Mouse (Mus musculus) neural tube, embryonic 14.5 days (tissue): Measurements from ENCODE around the gene Fmr1. TPM values are rescaled to one million over a fixed set of nuclear protein-coding genes. Genes with fewer than 3 reads are reported as not detected.
"Not testable (repeated sequence)": the region's sequence is repeated elsewhere in the genome, so short reads cannot be mapped to it uniquely, and the experiment has no call there.

Source experiments
- ATAC-seq: fragments of 200-750 bp; cut with Nextera tagmentation; 2 replicates; pipeline ENCODE4 v1.8.0; 2017; ENCODE audit warnings: low read depth, mild to moderate bottlenecking, moderate TSS enrichment, moderate library complexity
- H3K27ac ChIP-seq: fragments of 300-500 bp; sonication (generic); 2 replicates; pipeline ENCODE4 v1.5.1; 2014; ENCODE audit warnings: low read depth, mild to moderate bottlenecking, control low read depth, low read length, moderate library complexity, mixed read lengths
- H3K27me3 ChIP-seq: fragments of 300-500 bp; sonication (generic); 2 replicates; pipeline ENCODE4 v1.6.1; 2014; ENCODE audit warnings: low read length; ENCODE audit not compliant: control insufficient read depth, insufficient read depth
- H3K36me3 ChIP-seq: fragments of 300-500 bp; sonication (generic); 2 replicates; pipeline ENCODE4 v1.6.1; 2014; ENCODE audit warnings: low read length, mixed read lengths; ENCODE audit not compliant: control insufficient read depth, insufficient read depth
- H3K4me1 ChIP-seq: fragments of 300-500 bp; sonication (generic); 2 replicates; pipeline ENCODE4 v1.6.1; 2014; ENCODE audit warnings: low read length; ENCODE audit not compliant: control insufficient read depth, insufficient read depth
- H3K4me2 ChIP-seq: fragments of 300-500 bp; sonication (generic); 2 replicates; pipeline ENCODE4 v1.6.1; 2014; ENCODE audit warnings: mild to moderate bottlenecking, low read depth, low read length, control low read depth
- H3K4me3 ChIP-seq: fragments of 300-500 bp; sonication (generic); 2 replicates; pipeline ENCODE4 v1.5.1; 2014; ENCODE audit warnings: low read depth, low read length, control low read depth, mixed read lengths
- H3K9ac ChIP-seq: fragments of 300-500 bp; sonication (generic); replicated peaks from 2 replicates; pipeline ENCODE4 v1.6.1; 2014; ENCODE audit warnings: low read depth, mild to moderate bottlenecking, control low read depth, low read length, mixed read lengths
- H3K9me3 ChIP-seq: fragments of 300-500 bp; sonication (generic); 2 replicates; pipeline ENCODE4 v1.6.1; 2016; ENCODE audit warnings: low read length; ENCODE audit not compliant: control insufficient read depth
- WGBS: fragments of 180-500 bp; shearing (Covaris S2); extraction: QIAGEN DNeasy Blood & Tissue Kit; methylation state at CpG from one replicate; pipeline ENCODE4 v1.1.7; 2014; 5-methylcytosine and 5-hydroxymethylcytosine counted together
- polyA plus RNA-seq: library from polyadenylated mRNA; unstranded; fragments of >200 nt; fragmentation: Nextera tagmentation; extraction: Ambion mirVana; gene quantifications from 2 replicates; pipeline ENCODE4 v1.2.1, GENCODE M21; 2014

The Fmr1 gene
- 56.9 and 64.4 TPM in 2 replicates for polyA plus RNA-seq

- Histone ChIP-seq H3K36me3 (no peaks in the 10 kb centered on the region), H3K27me3 (no peaks in the 10 kb centered on the region), H3K9ac (peak within 1 kb of the TSS; percentile 66), H3K4me3 (peak within 1 kb of the TSS; percentile 57), H3K4me1 (no peaks in the 10 kb centered on the region), H3K9me3 (no peaks in the 10 kb centered on the region), H3K4me2 (peak within 1 kb of the TSS; percentile 52), H3K27ac (peak within 1 kb of the TSS; percentile 85)
- ATAC-seq: peak; percentile 99
- WGBS: 12% methylated on average over 32 of the region's 49 CpGs
Observed at GRCm38 (mm10) chrX:68678333-68678740, at the start of gene Fmr1. TSS of gene Fmr1 (plus strand) at chrX:68678541.

GRCm38 (mm10) chrX:68641603-68642002 lies 36.7 kb upstream of the Fmr1 start:
- 62% methylated on average over 1 of the region's 1 CpGs for WGBS
- Histone ChIP-seq H3K36me3 (no peaks in the 10 kb centered on the region), H3K27ac (no peak overlapping the region)

GRCm38 (mm10) chrX:68645154-68645919 lies 33.0 kb upstream of the Fmr1 start:
- 52% methylated on average over 7 of the region's 7 CpGs for WGBS
- 0 out of 2 replicates have a peak, but pooled peaks cover 2% of the 10 kb centered on the region for H3K4me1 ChIP-seq
- peak; percentile 83 for ATAC-seq
- no peaks in the 10 kb centered on the region for H3K36me3 ChIP-seq
- H3K9ac ChIP-seq: no peak overlapping the region
- H3K4me2 ChIP-seq: peak overlapping the region; percentile 8; the same call in 1 of the 2 replicates
- no peaks in the 10 kb centered on the region for H3K9me3 ChIP-seq
- H3K4me3 ChIP-seq: no peak overlapping the region
- no peaks in the 10 kb centered on the region for H3K27me3 ChIP-seq
- H3K27ac ChIP-seq: peak overlapping the region; percentile 0; the same call in 1 of the 2 replicates

More at GRCm38 (mm10) chrX:68641603-68642002, 36.7 kb upstream of the Fmr1 start:
- 0 out of 2 replicates have a peak, but pooled peaks cover 2% of the 10 kb centered on the region for H3K4me1 ChIP-seq
- no peak overlapping the region for H3K4me2 ChIP-seq
- no peak overlapping the region for H3K4me3 ChIP-seq
- no peaks in the 10 kb centered on the region for H3K27me3 ChIP-seq
- H3K9ac ChIP-seq: no peak overlapping the region
- no peaks in the 10 kb centered on the region for H3K9me3 ChIP-seq
- ATAC-seq: no peak

- Histone ChIP-seq H3K9me3 (no peaks in the 10 kb centered on the region), H3K27me3 (no peaks in the 10 kb centered on the region), H3K9ac (no peak overlapping the region), H3K4me1 (no peaks in the 10 kb centered on the region), H3K4me2 (peak overlapping the region; percentile 41; the same call in 1 of the 2 replicates), H3K27ac (no peak overlapping the region), H3K4me3 (no peak overlapping the region), H3K36me3 (no peaks in the 10 kb centered on the region)
- 58% methylated on average over 1 of the region's 1 CpGs for WGBS
- ATAC-seq: no peak
Observed at GRCm38 (mm10) chrX:68677508-68677907, 833 bp upstream of the Fmr1 start.

GRCm38 (mm10) chrX:68678815-68679486 lies 610 bp downstream of the Fmr1 start:
- H3K27ac ChIP-seq: peak overlapping the region; percentile 85
- peak overlapping the region; percentile 57 for H3K4me3 ChIP-seq
- peak overlapping the region; percentile 66 for H3K9ac ChIP-seq
- no peaks in the 10 kb centered on the region for H3K27me3 ChIP-seq
- no peaks in the 10 kb centered on the region for H3K9me3 ChIP-seq
- H3K4me1 ChIP-seq: no peaks in the 10 kb centered on the region
- peak overlapping the region; percentile 52 for H3K4me2 ChIP-seq
- WGBS: 11% methylated on average over 29 of the region's 67 CpGs
- H3K36me3 ChIP-seq: no peaks in the 10 kb centered on the region
- ATAC-seq: peak; percentile 83

- no peak for ATAC-seq
- Histone ChIP-seq H3K27me3 (no peaks in the 10 kb centered on the region), H3K4me2 (no peak overlapping the region), H3K4me1 (no peaks in the 10 kb centered on the region), H3K4me3 (no peak overlapping the region), H3K9ac (no peak overlapping the region), H3K9me3 (no peaks in the 10 kb centered on the region), H3K36me3 (no peaks in the 10 kb centered on the region), H3K27ac (no peak overlapping the region)
- 84% methylated on average over 2 of the region's 2 CpGs for WGBS
Observed at GRCm38 (mm10) chrX:68684706-68685105, 6.4 kb downstream of the Fmr1 start.

- not testable (repeated sequence) for H3K4me3 ChIP-seq, H3K36me3 ChIP-seq, ATAC-seq, H3K27me3 ChIP-seq, H3K4me2 ChIP-seq, H3K9ac ChIP-seq, H3K9me3 ChIP-seq, H3K4me1 ChIP-seq, H3K27ac ChIP-seq
- WGBS: 91% methylated on average over 8 of the region's 8 CpGs
Observed at GRCm38 (mm10) chrX:68691936-68692335, 13.6 kb downstream of the Fmr1 start.

- Histone ChIP-seq H3K27me3 (no peaks in the 10 kb centered on the region), H3K36me3 (no peaks in the 10 kb centered on the region), H3K27ac (no peak overlapping the region), H3K4me1 (no peaks in the 10 kb centered on the region), H3K9ac (no peak overlapping the region), H3K9me3 (no peaks in the 10 kb centered on the region), H3K4me3 (no peak overlapping the region), H3K4me2 (no peak overlapping the region)
- WGBS: 57% methylated on average over 1 of the region's 1 CpGs
- no peak for ATAC-seq
Observed at GRCm38 (mm10) chrX:68736902-68737301, 58.6 kb downstream of the Fmr1 start.

- 53% methylated on average over 2 of the region's 2 CpGs for WGBS
- H3K4me1 ChIP-seq: no peaks in the 10 kb centered on the region
- H3K4me3 ChIP-seq: no peak overlapping the region
- no peak overlapping the region for H3K27ac ChIP-seq
- H3K4me2 ChIP-seq: no peak overlapping the region
- no peaks in the 10 kb centered on the region for H3K9me3 ChIP-seq
- H3K9ac ChIP-seq: no peak overlapping the region
- no peak for ATAC-seq
- no peaks in the 10 kb centered on the region for H3K36me3 ChIP-seq
- H3K27me3 ChIP-seq: no peaks in the 10 kb centered on the region
Observed at GRCm38 (mm10) chrX:68740088-68740487, 61.7 kb downstream of the Fmr1 start.
